Mouse (Mus musculus): ENCODE data around the gene Setd1b.

DNA sequence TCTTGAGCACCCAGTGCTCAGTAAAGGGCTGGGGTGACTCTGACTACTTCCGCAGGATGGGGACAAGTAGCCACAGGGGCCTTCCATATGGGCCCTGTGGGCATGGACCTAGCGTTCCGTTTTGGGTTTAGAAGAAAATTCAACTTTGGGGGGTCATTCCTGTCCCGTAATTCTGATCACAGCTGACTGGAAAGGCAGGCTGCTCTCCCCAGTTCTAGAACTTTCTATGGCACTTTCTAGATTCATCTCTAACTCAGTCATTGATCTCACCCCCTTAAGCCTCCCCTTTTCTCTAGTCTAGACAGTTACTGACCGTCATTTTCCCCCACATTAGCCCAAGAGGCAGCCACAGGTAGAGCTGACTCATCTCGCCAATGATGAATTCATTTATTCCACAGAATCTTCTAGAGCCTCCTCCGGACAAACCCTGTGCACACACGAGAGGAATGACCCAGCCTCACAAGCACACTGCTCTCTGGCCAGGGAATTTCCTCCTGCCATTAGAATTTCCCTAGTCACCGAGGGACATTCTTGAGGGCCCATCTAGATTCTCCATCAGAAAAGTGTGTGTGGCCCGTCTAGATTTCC lies 12.7 kb upstream of the Setd1b start:
- TF ChIP-seq CTCF (IDR thresholded peaks at IDR 0.05; ENCODE audit: control insufficient read depth, insufficient read depth, insufficient replicate concordance, low read depth, low read length): no peak
- TF ChIP-seq POLR2A (IDR thresholded peaks at IDR 0.05; ENCODE audit: control insufficient read depth, low read depth, low read length): no peak
